Mouse (Mus musculus): ENCODE results near the gene Fads3. TPM values are rescaled to one million over a fixed set of nuclear protein-coding genes. Genes with fewer than 3 reads are reported as not detected.

The Fads3 gene
- polyA plus RNA-seq, 1 experiment from 2014 or later: 20.9 TPM

GRCm38 (mm10) chr19:10066189-10066500 is 24.8 kb downstream of the Fads3 start:
- peaks cover 90% of the 10 kb centered on the region for H3K36me3 ChIP-seq (ENCODE audit: control insufficient read depth, insufficient read depth, low read length)
- whole genome bisulfite sequencing: 96% methylated on average over 4 of the region's 4 CpGs
- ATAC-seq (ENCODE audit: low read depth): no peak

GRCm38 (mm10) chr19:10066502-10066901 is 25.1 kb downstream of the Fads3 start:
- no peak overlapping the region for H3K4me3 ChIP-seq (ENCODE audit: low read depth, low read length)
- 97% methylated on average over 3 of the region's 3 CpGs for WGBS
- H3K4me2 ChIP-seq (ENCODE audit: low read depth, low read length): no peak overlapping the region
- ATAC-seq (ENCODE audit: low read depth) (no peak), DNase-seq (ENCODE audit: low spot score) (no peak)
- no peak overlapping the region for H3K9ac ChIP-seq (ENCODE audit: low read depth, low read length)
- no peaks in the 10 kb centered on the region for H3K4me1 ChIP-seq (ENCODE audit: control insufficient read depth, insufficient read depth, low read length)
- no peaks in the 10 kb centered on the region for H3K27me3 ChIP-seq (replicated peaks; ENCODE audit: control insufficient read depth, insufficient read depth, low read length)
- H3K36me3 ChIP-seq (ENCODE audit: control insufficient read depth, insufficient read depth, low read length): peaks cover 93% of the 10 kb centered on the region
- H3K9me3 ChIP-seq (ENCODE audit: control insufficient read depth, low read length): no peaks in the 10 kb centered on the region
- no peak overlapping the region for H3K27ac ChIP-seq (replicated peaks; ENCODE audit: low read depth, low read length)

More at GRCm38 (mm10) chr19:10066189-10066500, 24.8 kb downstream of the Fads3 start:
- Histone ChIP-seq H3K4me1 (ENCODE audit: control insufficient read depth, insufficient read depth, low read length) (no peaks in the 10 kb centered on the region), H3K27me3 (replicated peaks; ENCODE audit: control insufficient read depth, insufficient read depth, low read length) (no peaks in the 10 kb centered on the region), H3K27ac (replicated peaks; ENCODE audit: low read depth, low read length) (no peak overlapping the region), H3K4me3 (ENCODE audit: low read depth, low read length) (no peak overlapping the region), H3K9ac (ENCODE audit: low read depth, low read length) (no peak overlapping the region), H3K9me3 (ENCODE audit: control insufficient read depth, low read length) (no peaks in the 10 kb centered on the region), H3K4me2 (ENCODE audit: low read depth, low read length) (no peak overlapping the region)
- no peak for DNase-seq (ENCODE audit: low spot score)

- no peak for ATAC-seq (ENCODE audit: low read depth)
- Histone ChIP-seq H3K9ac (ENCODE audit: low read depth, low read length) (no peak overlapping the region), H3K9me3 (ENCODE audit: control insufficient read depth, low read length) (no peaks in the 10 kb centered on the region), H3K36me3 (ENCODE audit: control insufficient read depth, insufficient read depth, low read length) (peaks cover 95% of the 10 kb centered on the region), H3K27me3 (replicated peaks; ENCODE audit: control insufficient read depth, insufficient read depth, low read length) (no peaks in the 10 kb centered on the region), H3K4me1 (ENCODE audit: control insufficient read depth, insufficient read depth, low read length) (no peaks in the 10 kb centered on the region), H3K4me2 (ENCODE audit: low read depth, low read length) (no peak overlapping the region), H3K4me3 (ENCODE audit: low read depth, low read length) (no peak overlapping the region), H3K27ac (replicated peaks; ENCODE audit: low read depth, low read length) (no peak overlapping the region)
- 82% methylated on average over 7 of the region's 7 CpGs for WGBS
- peak; percentile 52 for DNase-seq (ENCODE audit: low spot score)
Measured at GRCm38 (mm10) chr19:10067701-10068100, 26.3 kb downstream of the Fads3 start.

GRCm38 (mm10) chr19:10070186-10070980 is 29.0 kb downstream of the Fads3 start:
- no peak overlapping the region for H3K4me3 ChIP-seq (ENCODE audit: low read depth, low read length)
- DNase-seq (ENCODE audit: low spot score) (no peak), ATAC-seq (ENCODE audit: low read depth) (no peak)
- H3K4me2 ChIP-seq (ENCODE audit: low read depth, low read length): no peak overlapping the region
- H3K27me3 ChIP-seq (replicated peaks; ENCODE audit: control insufficient read depth, insufficient read depth, low read length): no peaks in the 10 kb centered on the region
- 93% methylated on average over 8 of the region's 8 CpGs for WGBS
- no peaks in the 10 kb centered on the region for H3K9me3 ChIP-seq (ENCODE audit: control insufficient read depth, low read length)
- peaks cover 98% of the 10 kb centered on the region for H3K36me3 ChIP-seq (ENCODE audit: control insufficient read depth, insufficient read depth, low read length)
- no peaks in the 10 kb centered on the region for H3K4me1 ChIP-seq (ENCODE audit: control insufficient read depth, insufficient read depth, low read length)
- no peak overlapping the region for H3K27ac ChIP-seq (replicated peaks; ENCODE audit: low read depth, low read length)
- no peak overlapping the region for H3K9ac ChIP-seq (ENCODE audit: low read depth, low read length)

GRCm38 (mm10) chr19:10071166-10071565 is 29.8 kb downstream of the Fads3 start:
- Histone ChIP-seq H3K27ac (replicated peaks; ENCODE audit: low read depth, low read length) (no peak overlapping the region), H3K9me3 (ENCODE audit: control insufficient read depth, low read length) (no peaks in the 10 kb centered on the region), H3K4me1 (ENCODE audit: control insufficient read depth, insufficient read depth, low read length) (no peaks in the 10 kb centered on the region), H3K9ac (ENCODE audit: low read depth, low read length) (no peak overlapping the region), H3K36me3 (ENCODE audit: control insufficient read depth, insufficient read depth, low read length) (peaks cover 98% of the 10 kb centered on the region), H3K4me3 (ENCODE audit: low read depth, low read length) (no peak overlapping the region), H3K4me2 (ENCODE audit: low read depth, low read length) (no peak overlapping the region), H3K27me3 (replicated peaks; ENCODE audit: control insufficient read depth, insufficient read depth, low read length) (no peaks in the 10 kb centered on the region)
- ATAC-seq (ENCODE audit: low read depth) (0 out of 2 replicates have a peak, but pooled peaks have one; percentile 3), DNase-seq (ENCODE audit: low spot score) (no peak)
- 85% methylated on average over 5 of the region's 5 CpGs for WGBS

GRCm38 (mm10) chr19:10071892-10072291 is 30.5 kb downstream of the Fads3 start:
- H3K27me3 ChIP-seq (replicated peaks; ENCODE audit: control insufficient read depth, insufficient read depth, low read length): no peaks in the 10 kb centered on the region
- no peak overlapping the region for H3K4me2 ChIP-seq (ENCODE audit: low read depth, low read length)
- no peak overlapping the region for H3K4me3 ChIP-seq (ENCODE audit: low read depth, low read length)
- H3K9me3 ChIP-seq (ENCODE audit: control insufficient read depth, low read length): no peaks in the 10 kb centered on the region
- no peak overlapping the region for H3K27ac ChIP-seq (replicated peaks; ENCODE audit: low read depth, low read length)
- ATAC-seq (ENCODE audit: low read depth) (peak; percentile 38; the same call in 1 of the 2 replicates), DNase-seq (ENCODE audit: low spot score) (no peak)
- no peaks in the 10 kb centered on the region for H3K4me1 ChIP-seq (ENCODE audit: control insufficient read depth, insufficient read depth, low read length)
- 70% methylated on average over 4 of the region's 4 CpGs for WGBS
- H3K9ac ChIP-seq (ENCODE audit: low read depth, low read length): no peak overlapping the region
- peaks cover 98% of the 10 kb centered on the region for H3K36me3 ChIP-seq (ENCODE audit: control insufficient read depth, insufficient read depth, low read length)

GRCm38 (mm10) chr19:10073145-10073544 is 31.8 kb downstream of the Fads3 start:
- Histone ChIP-seq H3K36me3 (ENCODE audit: control insufficient read depth, insufficient read depth, low read length) (peaks cover 97% of the 10 kb centered on the region), H3K9ac (ENCODE audit: low read depth, low read length) (no peak overlapping the region), H3K27me3 (replicated peaks; ENCODE audit: control insufficient read depth, insufficient read depth, low read length) (no peaks in the 10 kb centered on the region), H3K4me2 (ENCODE audit: low read depth, low read length) (no peak overlapping the region), H3K4me3 (ENCODE audit: low read depth, low read length) (no peak overlapping the region), H3K27ac (replicated peaks; ENCODE audit: low read depth, low read length) (no peak overlapping the region), H3K9me3 (ENCODE audit: control insufficient read depth, low read length) (no peaks in the 10 kb centered on the region), H3K4me1 (ENCODE audit: control insufficient read depth, insufficient read depth, low read length) (no peaks in the 10 kb centered on the region)
- ATAC-seq (ENCODE audit: low read depth) (no peak), DNase-seq (ENCODE audit: low spot score) (no peak)
- 92% methylated on average over 5 of the region's 5 CpGs for WGBS

- no peak overlapping the region for H3K9ac ChIP-seq (ENCODE audit: low read depth, low read length)
- 67% methylated on average over 6 of the region's 6 CpGs for WGBS
- no peaks in the 10 kb centered on the region for H3K9me3 ChIP-seq (ENCODE audit: control insufficient read depth, low read length)
- H3K4me2 ChIP-seq (ENCODE audit: low read depth, low read length): no peak overlapping the region
- no peak overlapping the region for H3K27ac ChIP-seq (replicated peaks; ENCODE audit: low read depth, low read length)
- ATAC-seq (ENCODE audit: low read depth): no peak
- no peak overlapping the region for H3K4me3 ChIP-seq (ENCODE audit: low read depth, low read length)
- no peak for DNase-seq (ENCODE audit: low spot score)
- no peaks in the 10 kb centered on the region for H3K27me3 ChIP-seq (replicated peaks; ENCODE audit: control insufficient read depth, insufficient read depth, low read length)
- no peaks in the 10 kb centered on the region for H3K4me1 ChIP-seq (ENCODE audit: control insufficient read depth, insufficient read depth, low read length)
- H3K36me3 ChIP-seq (ENCODE audit: control insufficient read depth, insufficient read depth, low read length): peaks cover 92% of the 10 kb centered on the region
Measured at GRCm38 (mm10) chr19:10078392-10078791, 37.0 kb downstream of the Fads3 start.

GRCm38 (mm10) chr19:10080384-10080783 is 39.0 kb downstream of the Fads3 start:
- Histone ChIP-seq H3K9ac (ENCODE audit: low read depth, low read length) (no peak overlapping the region), H3K27ac (replicated peaks; ENCODE audit: low read depth, low read length) (no peak overlapping the region), H3K36me3 (ENCODE audit: control insufficient read depth, insufficient read depth, low read length) (peaks cover 84% of the 10 kb centered on the region), H3K4me3 (ENCODE audit: low read depth, low read length) (no peak overlapping the region), H3K9me3 (ENCODE audit: control insufficient read depth, low read length) (no peaks in the 10 kb centered on the region), H3K27me3 (replicated peaks; ENCODE audit: control insufficient read depth, insufficient read depth, low read length) (no peaks in the 10 kb centered on the region), H3K4me1 (ENCODE audit: control insufficient read depth, insufficient read depth, low read length) (no peaks in the 10 kb centered on the region), H3K4me2 (ENCODE audit: low read depth, low read length) (no peak overlapping the region)
- 95% methylated on average over 7 of the region's 7 CpGs for WGBS
- DNase-seq (ENCODE audit: low spot score) (no peak), ATAC-seq (ENCODE audit: low read depth) (no peak)
